Mouse (Mus musculus) testis, adult 2 months (tissue): ENCODE measurements around the gene Git2.

Experiments
- CTCF ChIP-seq: fragments of 200-500 bp; IDR thresholded peaks from 2 replicates; pipeline ENCODE4 v1.5.1; 2012; ENCODE audit warnings: low read depth, mild to moderate bottlenecking, inconsistent platforms, low read length, moderate library complexity; ENCODE audit not compliant: control insufficient read depth, insufficient read depth, insufficient replicate concordance
- POLR2A ChIP-seq: fragments of 200-500 bp; IDR thresholded peaks from 2 replicates; pipeline ENCODE4 v1.6.1; 2012; ENCODE audit warnings: low read depth, mild to moderate bottlenecking, inconsistent platforms, low read length, moderate library complexity; ENCODE audit not compliant: control insufficient read depth

DNA sequence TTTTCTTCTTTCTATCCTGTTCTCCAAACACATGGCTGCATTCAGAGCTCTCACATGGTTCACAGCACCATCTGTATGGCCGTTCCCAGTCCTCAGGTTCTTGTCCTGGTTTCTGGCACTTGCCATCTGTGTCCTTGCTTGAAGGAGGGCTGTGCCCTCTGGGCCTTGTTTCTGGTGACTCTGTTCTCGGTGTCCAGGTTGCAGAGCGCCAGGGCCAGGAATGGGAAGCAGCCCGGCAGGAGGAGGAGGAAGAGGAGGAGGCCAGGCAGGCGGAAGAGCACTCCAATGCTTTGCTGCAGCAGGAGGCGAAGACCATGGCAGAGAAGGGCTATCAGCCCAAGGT is 55.4 kb downstream of the Git2 start:
- TF ChIP-seq CTCF = no peak
- no peak for TF ChIP-seq POLR2A
